9 mouse cellular contexts compared by ENCODE assay signal in genomic region chr6:136130456-136130855, GRCm38 (mm10). TPM values are rescaled to one million over a fixed set of nuclear protein-coding genes. Genes with fewer than 3 reads are reported as not detected.
DNase-seq lines count a peak whose midpoint lies in the region; ATAC-seq and TF ChIP-seq lines count a peak whose summit lies in the region.
"Had no signal": no experiment of that assay in that cellular context is flagged by ENCODE, and none has a peak within 500 bp of the region (broad histone marks: within the 10 kb centered on the region; RNA-seq: fewer than 3 reads in every experiment).

No protein-coding gene starts in this region.

- peak; percentile 39 for DNase-seq in gastrocnemius, adult 2 months
- DNase-seq in gastrocnemius, adult 8-10 months (ENCODE audit: low spot score in 2 of 2) = no peak
- DNase-seq in brain, embryonic 14.5 days (ENCODE audit: low read depth) = peak; percentile 70
- DNase-seq in forebrain, embryonic 11.5 days (ENCODE audit: low spot score) = peak; percentile 60
- peak; percentile 58 for DNase-seq in kidney, postnatal 10 days
- no peak for DNase-seq in frontal cortex, postnatal 14 days (ENCODE audit: low spot score in 2 of 2)
- DNase-seq in layer of hippocampus, postnatal 25 days (ENCODE audit: extremely low spot score in 1 of 2, low spot score in 1 of 2) = no peak

- H3K4me1 ChIP-seq in forebrain, embryonic 11.5 days (replicated peaks; ENCODE audit: control insufficient read depth, insufficient read depth, low read length) = no peaks in the 10 kb centered on the region
- 0 out of 2 replicates have a peak, but pooled peaks cover 3% of the 10 kb centered on the region for H3K4me1 ChIP-seq in midbrain, embryonic 13.5 days (replicated peaks)
- H3K4me1 ChIP-seq: neural tube, embryonic 12.5 days had no signal

- no peaks in the 10 kb centered on the region for H3K27me3 ChIP-seq in forebrain, embryonic 11.5 days (ENCODE audit: control insufficient read depth, insufficient read depth, low read length)
- no peaks in the 10 kb centered on the region for H3K27me3 ChIP-seq in midbrain, embryonic 13.5 days
- H3K27me3 ChIP-seq: neural tube, embryonic 12.5 days had no signal

- H3K36me3 ChIP-seq in forebrain, embryonic 11.5 days (ENCODE audit: control insufficient read depth, insufficient read depth, low read length) = no peaks in the 10 kb centered on the region
- H3K36me3 ChIP-seq in midbrain, embryonic 13.5 days = no peaks in the 10 kb centered on the region
- H3K36me3 ChIP-seq: neural tube, embryonic 12.5 days had no signal

- H3K27ac ChIP-seq in gastrocnemius, adult 2 months = no peak overlapping the region
- H3K27ac ChIP-seq in forebrain, embryonic 11.5 days (ENCODE audit: low read depth, low read length) = no peak overlapping the region
- H3K27ac ChIP-seq in midbrain, embryonic 13.5 days = no peak overlapping the region
- H3K27ac ChIP-seq: neural tube, embryonic 12.5 days had no signal

- no peak overlapping the region for H3K9ac ChIP-seq in forebrain, embryonic 11.5 days (ENCODE audit: low read length)
- H3K9ac ChIP-seq in midbrain, embryonic 13.5 days (replicated peaks) = no peak overlapping the region
- H3K9ac ChIP-seq: neural tube, embryonic 12.5 days had no signal

- WGBS in forebrain, embryonic 11.5 days = 34% methylated on average over 10 of the region's 10 CpGs
- WGBS in midbrain, embryonic 13.5 days = 28% methylated on average over 10 of the region's 10 CpGs

- H3K4me2 ChIP-seq in forebrain, embryonic 11.5 days (ENCODE audit: low read depth, low read length, severe bottlenecking) = no peak overlapping the region
- no peak overlapping the region for H3K4me2 ChIP-seq in midbrain, embryonic 13.5 days (replicated peaks)
- H3K4me2 ChIP-seq: neural tube, embryonic 12.5 days had no signal

- peak; percentile 51 for TF ChIP-seq CTCF in gastrocnemius, adult 2 months (IDR thresholded peaks at IDR 0.05)
- peak; percentile 50; the same call in 1 of the 2 replicates for TF ChIP-seq CTCF in brain, embryonic 14.5 days (IDR thresholded peaks at IDR 0.05; ENCODE audit: borderline replicate concordance, extremely low read depth, insufficient read depth, insufficient read length)

- no peak for TF ChIP-seq POLR2A in brain, embryonic 14.5 days (IDR thresholded peaks at IDR 0.05; ENCODE audit: borderline replicate concordance, extremely low read depth, insufficient read depth, insufficient read length, poor library complexity, severe bottlenecking)

- intact Hi-C loops in gastrocnemius, adult 2 months (cut with DNase I) = loop anchor here (10.0 kb wide), 1 partner anchor 226 kb away; no protein-coding TSS in a partner anchor

- H3K4me3 ChIP-seq in gastrocnemius, adult 2 months = no peak overlapping the region
- H3K4me3 ChIP-seq in forebrain, embryonic 11.5 days (ENCODE audit: low read depth, low read length) = no peak overlapping the region
- no peak overlapping the region for H3K4me3 ChIP-seq in midbrain, embryonic 13.5 days (replicated peaks)
- H3K4me3 ChIP-seq: neural tube, embryonic 12.5 days had no signal

- H3K9me3 ChIP-seq in forebrain, embryonic 11.5 days (ENCODE audit: control insufficient read depth, low read length) = no peaks in the 10 kb centered on the region
- no peaks in the 10 kb centered on the region for H3K9me3 ChIP-seq in midbrain, embryonic 13.5 days
- H3K9me3 ChIP-seq: neural tube, embryonic 12.5 days had no signal

- ATAC-seq in forebrain, embryonic 11.5 days (replicated peaks; ENCODE audit: low FRiP score) = no peak
- peak; percentile 43; the same call in 1 of the 2 replicates for ATAC-seq in midbrain, embryonic 13.5 days

RNA-seq across cellular contexts. Expression of gene Grin2b, which starts 42.9 kb away (rescaled TPM):
- under 1 TPM in 1 of 2 experiments, not detected in 1; 0.03 TPM for total RNA-seq in gastrocnemius, adult 2 months (2021)
- total RNA-seq in gastrocnemius, adult 8-10 months (2022) = under 1 TPM; 0.04 to 0.19 (median 0.06) TPM
- 8.7 and 17.0 TPM in 2 replicates for polyA plus RNA-seq in brain, embryonic 14.5 days (2012; rRNA removed)
- polyA plus RNA-seq in forebrain, embryonic 11.5 days (2014; fragmentation: Nextera tagmentation; extraction: Ambion mirVana) = 3.1 and 3.5 TPM in 2 replicates
- polyA plus RNA-seq in midbrain, embryonic 13.5 days (2015; fragmentation: Nextera tagmentation; extraction: Ambion mirVana) = 40.1 and 43.2 TPM in 2 replicates
- 100 to 1,000 TPM; 272 to 410 TPM for total RNA-seq in layer of hippocampus, postnatal 25 days (2021)

Comparison
In these comparisons a context has a peak if more than half of its experiments do, and no peak if none do; other contexts are left out.
1. DNase-seq: peak in gastrocnemius, adult 2 months (single experiment), brain, embryonic 14.5 days (single experiment), forebrain, embryonic 11.5 days (single experiment) and kidney, postnatal 10 days (single experiment); none in gastrocnemius, adult 8-10 months (0 of 2), frontal cortex, postnatal 14 days (0 of 2) and layer of hippocampus, postnatal 25 days (0 of 2).
2. RNA of gene Grin2b, which starts 42.9 kb away (total RNA-seq): 272 to 410 TPM in layer of hippocampus, postnatal 25 days; 0.04 to 0.19 TPM in gastrocnemius, adult 8-10 months and 0.03 TPM in gastrocnemius, adult 2 months; every median in the first group is over 100 times any median in the second.